Mouse (Mus musculus): ENCODE measurements at regions not wholly inside any gene's neighbourhood (a gene's known extent, or its start where the extent isn't known, plus 50 kb on each side); places are given as distances from the start of the nearest gene placed in this dataset.

GRCm38 (mm10) chr14:95241946-95242345 lies 639.1 kb upstream of the 4921530L21Rik start:
- intact Hi-C loops (cut with DNase I) = no loop called here
- DNase-seq (ENCODE audit: low spot score in 2 of 2) = no peak

- no peak for DNase-seq (ENCODE audit: low spot score in 2 of 2)
- intact Hi-C loops (cut with DNase I) = no loop called here
Observed at GRCm38 (mm10) chr14:95248859-95249258, 632.2 kb upstream of the 4921530L21Rik start.

GRCm38 (mm10) chr14:95256110-95256509 lies 624.9 kb upstream of the 4921530L21Rik start:
- no peak for DNase-seq (ENCODE audit: low spot score in 2 of 2)
- intact Hi-C loops (cut with DNase I) = no loop called here

GRCm38 (mm10) chr14:95281431-95281830 lies 599.6 kb upstream of the 4921530L21Rik start:
- intact Hi-C loops (cut with DNase I) = no loop called here
- DNase-seq (ENCODE audit: low spot score in 2 of 2) = no peak

- intact Hi-C loops (cut with DNase I) = no loop called here
Observed at GRCm38 (mm10) chr14:95282016-95282415, 599.0 kb upstream of the 4921530L21Rik start.

GRCm38 (mm10) chr14:95314134-95314924 lies 566.7 kb upstream of the 4921530L21Rik start:
- intact Hi-C loops (cut with DNase I) = no loop called here
- no peak for DNase-seq (ENCODE audit: low spot score in 2 of 2)

More at GRCm38 (mm10) chr14:95282016-95282415, 599.0 kb upstream of the 4921530L21Rik start:
- no peak for DNase-seq (ENCODE audit: low spot score in 2 of 2)

GRCm38 (mm10) chr14:95356968-95357367 lies 524.1 kb upstream of the 4921530L21Rik start:
- intact Hi-C loops (cut with DNase I) = no loop called here
- DNase-seq (ENCODE audit: low spot score in 2 of 2) = peak; percentile 16 to 27
